Mouse (Mus musculus) liver, adult 2 months (tissue): ENCODE data around the gene Kdm6b.

Source experiments
- CTCF ChIP-seq: fragments of 200-500 bp; IDR thresholded peaks from 2 replicates; pipeline ENCODE4 v1.5.1; 2011; ENCODE audit warnings: low read depth, low read length, control low read depth
- POLR2A ChIP-seq: fragments of 200-500 bp; IDR thresholded peaks from 2 replicates; pipeline ENCODE4 v1.6.1; 2011; ENCODE audit warnings: low read length, control low read depth; ENCODE audit not compliant: insufficient read depth; ENCODE audit errors: extremely low read depth

GRCm38 (mm10) chr11:69421131-69421977 lies 7.9 kb upstream of the Kdm6b start:
- TF ChIP-seq POLR2A = no peak
- no peak for TF ChIP-seq CTCF
